Comparison of ENCODE assay signal across 8 mouse cellular contexts in the genomic region with DNA sequence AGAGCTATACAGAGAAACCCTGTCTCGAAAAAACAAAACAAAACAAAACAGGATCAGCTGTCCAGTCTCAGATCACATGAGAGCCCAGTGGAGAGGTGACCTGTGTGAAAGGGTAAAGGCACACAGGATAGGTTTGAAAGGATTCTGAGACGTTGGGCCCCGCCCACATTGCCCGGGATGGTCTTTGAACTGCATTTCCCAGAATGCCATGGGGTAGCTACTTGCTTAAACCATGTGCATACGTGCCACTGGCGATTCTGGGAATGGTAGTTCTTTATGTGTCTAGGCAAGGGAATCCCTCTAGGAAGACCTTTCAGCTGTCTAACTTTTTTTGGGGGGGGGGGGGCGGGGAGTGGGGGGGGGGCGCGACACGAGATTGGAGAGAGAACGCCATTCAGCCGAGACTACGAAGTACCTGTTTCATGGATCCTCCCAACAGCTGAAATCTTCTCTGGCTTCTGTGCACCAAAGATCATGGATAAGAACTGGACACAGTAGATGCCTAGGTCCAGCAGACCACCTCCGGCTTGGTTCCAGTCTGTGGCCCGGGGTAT. TPM values are rescaled to one million over a fixed set of nuclear protein-coding genes. Genes with fewer than 3 reads are reported as not detected.
A peak's percentile ranks its signal among the peaks of the same experiment; 100 is the strongest.
DNase-seq lines count a peak whose midpoint lies in the region; ATAC-seq and TF ChIP-seq lines count a peak whose summit lies in the region.

A gene (plus strand): TSS at position 504 of the 554 bp plus-strand sequence.

- no peaks in the 10 kb centered on the region for H3K9me3 ChIP-seq in embryonic facial prominence, embryonic 11.5 days (replicated peaks; ENCODE audit: control insufficient read depth, low read length)
- no peaks in the 10 kb centered on the region for H3K9me3 ChIP-seq in lung, postnatal 0 days (ENCODE audit: low read length)

- no peaks in the 10 kb centered on the region for H3K4me1 ChIP-seq in embryonic facial prominence, embryonic 11.5 days (ENCODE audit: control insufficient read depth, insufficient read depth, low read length)
- H3K4me1 ChIP-seq in lung, postnatal 0 days (ENCODE audit: insufficient read depth, low read depth, low read length) = no peaks in the 10 kb centered on the region

- WGBS in embryonic facial prominence, embryonic 11.5 days = 55% methylated on average over 15 of the region's 15 CpGs
- 50% methylated on average over 15 of the region's 15 CpGs for WGBS in lung, postnatal 0 days

- H3K9ac ChIP-seq in embryonic facial prominence, embryonic 11.5 days (replicated peaks; ENCODE audit: low read length) = no peak within 1 kb of the TSS
- no peak within 1 kb of the TSS for H3K9ac ChIP-seq in lung, postnatal 0 days (replicated peaks; ENCODE audit: low read depth)

- H3K4me3 ChIP-seq in embryonic facial prominence, embryonic 11.5 days (ENCODE audit: low read depth, low read length) = no peak within 1 kb of the TSS
- no peak within 1 kb of the TSS for H3K4me3 ChIP-seq in layer of hippocampus, adult 2 months
- H3K4me3 ChIP-seq in lung, postnatal 0 days (ENCODE audit: low read depth, low read length) = no peak within 1 kb of the TSS

- no peaks in the 10 kb centered on the region for H3K36me3 ChIP-seq in embryonic facial prominence, embryonic 11.5 days (replicated peaks; ENCODE audit: control insufficient read depth, insufficient read depth, low read depth, low read length)
- no peaks in the 10 kb centered on the region for H3K36me3 ChIP-seq in lung, postnatal 0 days (ENCODE audit: insufficient read depth, low read length)

- no peaks in the 10 kb centered on the region for H3K27me3 ChIP-seq in embryonic facial prominence, embryonic 11.5 days (ENCODE audit: control insufficient read depth, insufficient read depth, low read length)
- H3K27me3 ChIP-seq in lung, postnatal 0 days (replicated peaks; ENCODE audit: insufficient read depth, low read length) = no peaks in the 10 kb centered on the region

- no peak within 1 kb of the TSS for H3K4me2 ChIP-seq in embryonic facial prominence, embryonic 11.5 days (ENCODE audit: low read depth, low read length)
- H3K4me2 ChIP-seq in lung, postnatal 0 days (replicated peaks; ENCODE audit: low read depth, low read length) = no peak within 1 kb of the TSS

- ATAC-seq in embryonic facial prominence, embryonic 11.5 days (replicated peaks; ENCODE audit: insufficient number of reproducible peaks, low FRiP score, low TSS enrichment, low read depth) = peak; percentile 64; the same call in 1 of the 2 replicates
- ATAC-seq in hematopoietic stem cell, adult 5-6 weeks (replicated peaks in 1 of 2; ENCODE audit: insufficient read depth in 1 of 2, low FRiP score in 2 of 2, low TSS enrichment in 1 of 2, low read depth in 1 of 2, poor library complexity in 2 of 2, severe bottlenecking in 2 of 2) = peak; percentile 56 to 72; a peak in 2 of 4 replicates
- ATAC-seq in lung, postnatal 0 days = peak; percentile 86

- peak; percentile 40 to 57 for DNase-seq in urinary bladder, postnatal 36 days (ENCODE audit: low spot score in 2 of 2)
- no peak for DNase-seq in urinary bladder, adult 2 months (ENCODE audit: low spot score)
- peak; percentile 78 for DNase-seq in embryonic facial prominence, embryonic 11.5 days (ENCODE audit: low spot score)
- DNase-seq in layer of hippocampus, adult 2 months (ENCODE audit: low spot score in 2 of 2) = peak; percentile 69 to 75
- DNase-seq in lung, postnatal 0 days (ENCODE audit: low spot score) = peak; percentile 68
- peak; percentile 73 for DNase-seq in retina, embryonic 14.5 days (ENCODE audit: low spot score)
- peak; percentile 76 for DNase-seq in yolk sac, embryonic 10.5 days (ENCODE audit: low spot score)

- H3K27ac ChIP-seq in embryonic facial prominence, embryonic 11.5 days (replicated peaks; ENCODE audit: low read depth, low read length) = no peak within 1 kb of the TSS
- no peak within 1 kb of the TSS for H3K27ac ChIP-seq in layer of hippocampus, adult 2 months
- no peak within 1 kb of the TSS for H3K27ac ChIP-seq in lung, postnatal 0 days (ENCODE audit: low read length)

- no peak for TF ChIP-seq EP300 in lung, postnatal 0 days (IDR thresholded peaks at IDR 0.05)

- no peak for TF ChIP-seq CTCF in layer of hippocampus, adult 2 months (conservative IDR thresholded peaks at IDR 0.05)
- TF ChIP-seq CTCF in lung, postnatal 0 days (IDR thresholded peaks at IDR 0.05) = no peak

RNA-seq across cellular contexts. Expression of the gene that starts here (rescaled TPM):
- polyA plus RNA-seq in urinary bladder, adult 2 months (2012; rRNA removed) = 0.43 and 0.56 TPM in 2 replicates
- polyA plus RNA-seq in embryonic facial prominence, embryonic 11.5 days (2014; fragmentation: Nextera tagmentation; extraction: Ambion mirVana) = 0.43 and 0.95 TPM in 2 replicates
- not detected in 2 replicates for total RNA-seq in hematopoietic stem cell, adult 5-6 weeks (2017)
- not detected for total RNA-seq in layer of hippocampus, adult 2 months (2021)
- 0.25 and 0.52 TPM in 2 replicates for polyA plus RNA-seq in lung, postnatal 0 days (2015; fragmentation: Nextera tagmentation; extraction: Ambion mirVana)

Comparison
In these comparisons a context has a peak if more than half of its experiments do, and no peak if none do; other contexts are left out.
1. Peak in DNase-seq and ATAC-seq in embryonic facial prominence, embryonic 11.5 days; RNA of the gene not detected or under 1 TPM.
2. Peak in ATAC-seq in hematopoietic stem cell, adult 5-6 weeks; RNA of the gene not detected or under 1 TPM.
3. Peak in DNase-seq in layer of hippocampus, adult 2 months; RNA of the gene not detected or under 1 TPM.
4. Peak in DNase-seq and ATAC-seq in lung, postnatal 0 days; RNA of the gene not detected or under 1 TPM.